Comparison of ENCODE assay signal across 22 mouse cellular contexts in genomic region chr11:35995310-35995709, GRCm38 (mm10). TPM values are rescaled to one million over a fixed set of nuclear protein-coding genes. Genes with fewer than 3 reads are reported as not detected.
A peak's percentile ranks its signal among the peaks of the same experiment; 100 is the strongest.
DNase-seq lines count a peak whose midpoint lies in the region; ATAC-seq and TF ChIP-seq lines count a peak whose summit lies in the region.
"Had no signal": no experiment of that assay in that cellular context is flagged by ENCODE, and none has a peak within 500 bp of the region (broad histone marks: within the 10 kb centered on the region; RNA-seq: fewer than 3 reads in every experiment).

No protein-coding gene starts in this region.

- ATAC-seq in liver, postnatal 0 days = no peak
- no peak for ATAC-seq in Patski
- ATAC-seq in stomach, postnatal 0 days (ENCODE audit: low FRiP score, low TSS enrichment) = no peak
- ATAC-seq: CD4-positive, CD25-positive, alpha-beta regulatory T cell, adult 4 months; forebrain, postnatal 0 days had no signal

- peak; percentile 20 for DNase-seq in kidney, adult 2 months
- no peak for DNase-seq in kidney, postnatal 4 days
- DNase-seq in liver, postnatal 0 days = no peak
- DNase-seq in liver (no peak), Patski (ENCODE audit: low read depth, low spot score) (no peak)
- no peak for DNase-seq in stomach, postnatal 0 days (ENCODE audit: low spot score)
- no peak for DNase-seq in adrenal gland, postnatal 10 days
- DNase-seq: adrenal gland, postnatal 14 days; cerebellum, postnatal 10 days; forebrain, postnatal 0 days; gastrocnemius, postnatal 14 days; heart, adult 11 months; liver, embryonic 13.5 days; thymus, adult 2 months; thymus, postnatal 4 days had no signal

- no peaks in the 10 kb centered on the region for H3K36me3 ChIP-seq in kidney, adult 2 months (ENCODE audit: control insufficient read depth, insufficient read depth, low read length)
- H3K36me3 ChIP-seq in liver, postnatal 0 days (replicated peaks; ENCODE audit: insufficient read depth, low read length) = no peaks in the 10 kb centered on the region
- no peaks in the 10 kb centered on the region for H3K36me3 ChIP-seq in stomach, postnatal 0 days (ENCODE audit: control insufficient read depth, insufficient read depth, low read length)
- H3K36me3 ChIP-seq: embryonic facial prominence, embryonic 12.5 days; G1E; heart, embryonic 12.5 days; hindbrain, embryonic 12.5 days; liver, embryonic 13.5 days; midbrain, embryonic 12.5 days had no signal

- CTCF ChIA-PET in Patski (lab: Charles Lee) = interaction anchor here (1.3 to 1.6 kb wide), 2 partner anchors 14 to 23 kb away, joined by 3 to 4 read pairs; no protein-coding TSS in a partner anchor

- POLR2A ChIA-PET in Patski (lab: Charles Lee) = interaction anchor here (0.6 kb wide), 1 partner anchor 19 kb away, joined by 4 read pairs; no protein-coding TSS in a partner anchor

- no peaks in the 10 kb centered on the region for H3K27me3 ChIP-seq in kidney, adult 2 months (replicated peaks; ENCODE audit: control insufficient read depth, insufficient read depth, low read length)
- H3K27me3 ChIP-seq in liver, postnatal 0 days (ENCODE audit: insufficient read depth, low read length) = no peaks in the 10 kb centered on the region
- H3K27me3 ChIP-seq in Patski = no peaks in the 10 kb centered on the region
- no peaks in the 10 kb centered on the region for H3K27me3 ChIP-seq in stomach, postnatal 0 days (ENCODE audit: control insufficient read depth, insufficient read depth, low read length)
- H3K27me3 ChIP-seq: heart, embryonic 12.5 days; hindbrain, embryonic 12.5 days had no signal

- H3K4me2 ChIP-seq in liver, postnatal 0 days (ENCODE audit: low read depth, low read length) = no peak overlapping the region
- H3K4me2 ChIP-seq in stomach, postnatal 0 days (replicated peaks; ENCODE audit: low read depth) = no peak overlapping the region
- H3K4me2 ChIP-seq: embryonic facial prominence, embryonic 12.5 days; heart, embryonic 12.5 days; hindbrain, embryonic 12.5 days; liver, embryonic 13.5 days; midbrain, embryonic 12.5 days had no signal

- H3K9me3 ChIP-seq in liver, postnatal 0 days (ENCODE audit: low read length) = no peaks in the 10 kb centered on the region
- H3K9me3 ChIP-seq in stomach, postnatal 0 days (ENCODE audit: control insufficient read depth, low read length) = no peaks in the 10 kb centered on the region
- H3K9me3 ChIP-seq: embryonic facial prominence, embryonic 12.5 days; heart, embryonic 12.5 days; hindbrain, embryonic 12.5 days; liver, embryonic 13.5 days; midbrain, embryonic 12.5 days had no signal

- TF ChIP-seq EP300 in liver, postnatal 0 days (IDR thresholded peaks at IDR 0.05; ENCODE audit: low read depth) = no peak
- TF ChIP-seq EP300 in stomach, postnatal 0 days (optimal IDR thresholded peaks at IDR 0.05) = no peak

- peak; percentile 55 for TF ChIP-seq CTCF in kidney, adult 2 months (conservative IDR thresholded peaks at IDR 0.05; ENCODE audit: insufficient read depth, insufficient read length, low read depth, low read length)
- TF ChIP-seq CTCF in liver, postnatal 0 days (IDR thresholded peaks at IDR 0.05; ENCODE audit: low read depth) = 0 out of 2 replicates have a peak, but pooled peaks have one; percentile 19
- peak; percentile 43 for TF ChIP-seq CTCF in Patski (IDR thresholded peaks at IDR 0.05)
- TF ChIP-seq CTCF in stomach, postnatal 0 days (IDR thresholded peaks at IDR 0.05; ENCODE audit: low read depth) = peak; percentile 62

- H3K4me1 ChIP-seq in kidney, adult 2 months (ENCODE audit: control insufficient read depth, insufficient read depth, low read length) = no peaks in the 10 kb centered on the region
- no peaks in the 10 kb centered on the region for H3K4me1 ChIP-seq in liver, postnatal 0 days (ENCODE audit: insufficient read depth)
- no peaks in the 10 kb centered on the region for H3K4me1 ChIP-seq in stomach, postnatal 0 days (replicated peaks; ENCODE audit: control insufficient read depth, insufficient read depth)
- H3K4me1 ChIP-seq: embryonic facial prominence, embryonic 12.5 days had no signal

- no peak for TF ChIP-seq POLR2A in kidney, adult 2 months (IDR thresholded peaks at IDR 0.05; ENCODE audit: low read depth, low read length)

- no peak overlapping the region for H3K4me3 ChIP-seq in kidney, adult 2 months (ENCODE audit: insufficient read depth, low read depth, low read length)
- no peak overlapping the region for H3K4me3 ChIP-seq in liver, postnatal 0 days (ENCODE audit: low read depth, low read length)
- H3K4me3 ChIP-seq in stomach, postnatal 0 days (ENCODE audit: low read depth, low read length) = no peak overlapping the region
- H3K4me3 ChIP-seq: embryonic facial prominence, embryonic 12.5 days; heart, embryonic 12.5 days; hindbrain, embryonic 12.5 days; liver, embryonic 13.5 days; midbrain, embryonic 12.5 days had no signal

- in situ Hi-C loops in Patski (cut with MboI; ENCODE audit: low pct_unique_long_range_greater_than_20kb) = no loop called here

- no peak overlapping the region for H3K9ac ChIP-seq in liver, postnatal 0 days (replicated peaks)
- no peak overlapping the region for H3K9ac ChIP-seq in stomach, postnatal 0 days (ENCODE audit: low read length)
- H3K9ac ChIP-seq: embryonic facial prominence, embryonic 12.5 days; forebrain, postnatal 0 days; heart, embryonic 12.5 days; hindbrain, embryonic 12.5 days; liver, embryonic 13.5 days; midbrain, embryonic 12.5 days had no signal

- no peak overlapping the region for H3K27ac ChIP-seq in kidney, adult 2 months (ENCODE audit: insufficient read depth, low read depth, low read length)
- H3K27ac ChIP-seq in liver, postnatal 0 days (ENCODE audit: low read depth) = no peak overlapping the region
- H3K27ac ChIP-seq in stomach, postnatal 0 days (replicated peaks) = no peak overlapping the region
- H3K27ac ChIP-seq: embryonic facial prominence, embryonic 12.5 days; hindbrain, embryonic 12.5 days; liver, embryonic 13.5 days; midbrain, embryonic 12.5 days had no signal

RNA-seq across cellular contexts. Expression of gene Wwc1, which starts 15.0 kb away (rescaled TPM):
- 91.9 and 110 TPM in 2 replicates for polyA plus RNA-seq in kidney, adult 2 months (2012; rRNA removed)
- 4.7 and 6.3 TPM in 2 replicates for polyA plus RNA-seq in liver, postnatal 0 days (2015; fragmentation: Nextera tagmentation; extraction: Ambion mirVana)
- 384 TPM for polyA plus RNA-seq in Patski (2021)
- 7.8 and 9.0 TPM in 2 replicates for polyA plus RNA-seq in stomach, postnatal 0 days (2015; fragmentation: Nextera tagmentation; extraction: Ambion mirVana)
- 10 to 100 TPM; 34.1 to 35.0 TPM for total RNA-seq in adrenal gland, postnatal 10 days (2021)
- total RNA-seq: megakaryocyte, adult 5-6 weeks had no signal
